Mouse (Mus musculus) MEL (cell line): ENCODE measurements around the gene Tnfsf9.

Experiments
- CTCF ChIP-seq, 3 experiments: IDR thresholded peaks in 2 of 3; conservative IDR thresholded peaks in 1 of 3; 2 replicates each; pipeline ENCODE4 v1.5.1; 2011 to 2012; ENCODE audit warnings: low read length in 3 of 3, low read depth in 2 of 3, mild to moderate bottlenecking in 2 of 3, improper control_type of control experiment in 1 of 3, inconsistent platforms in 1 of 3, mixed read lengths in 1 of 3, moderate library complexity in 1 of 3; ENCODE audit not compliant: control insufficient read depth in 1 of 3, insufficient read depth in 1 of 3, poor library complexity in 1 of 3, severe bottlenecking in 1 of 3
- POLR2A ChIP-seq, 2 experiments: IDR thresholded peaks; 2 replicates each; pipeline ENCODE4 v1.6.1; 2011 to 2012; ENCODE audit warnings: low read length in 2 of 2, mild to moderate bottlenecking in 2 of 2, control low read depth in 1 of 2, improper control_type of control experiment in 1 of 2, low read depth in 1 of 2, moderate library complexity in 1 of 2; ENCODE audit not compliant: control insufficient read depth in 1 of 2, insufficient read depth in 1 of 2, poor library complexity in 1 of 2
- ZC3H11A ChIP-seq: IDR thresholded peaks from 2 replicates; pipeline ENCODE4 v1.6.1; 2012; ENCODE audit warnings: low read depth, mild to moderate bottlenecking, inconsistent platforms, low read length, improper control_type of control experiment

DNA sequence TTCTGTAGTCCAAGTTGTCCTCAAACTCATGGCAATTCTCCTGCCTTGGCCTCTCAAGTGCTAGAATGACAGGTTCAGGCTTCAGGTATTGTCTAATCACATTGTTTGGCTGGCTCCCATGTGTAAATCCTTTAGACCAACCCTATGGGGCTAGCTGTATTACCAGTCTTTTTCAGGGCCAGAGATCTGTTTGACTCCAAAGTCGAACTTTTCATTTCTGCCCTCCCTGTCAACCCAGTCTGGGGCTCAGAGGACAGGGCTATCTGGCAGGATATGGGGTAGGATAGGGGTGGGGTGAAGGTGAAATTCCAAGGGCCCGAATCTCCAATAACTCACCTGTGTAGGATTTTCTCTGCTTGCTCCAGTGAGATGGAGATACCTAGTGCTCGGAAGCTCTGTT lies 48.9 kb upstream of the Tnfsf9 start:
- TF ChIP-seq CTCF (IDR thresholded peaks at IDR 0.05 in 2 of 3, conservative IDR thresholded peaks at IDR 0.05 in 1 of 3; ENCODE audit: control insufficient read depth in 1 of 3, insufficient read depth in 1 of 3, low read depth in 2 of 3, low read length in 3 of 3, poor library complexity in 1 of 3, severe bottlenecking in 1 of 3) (no peak), ZC3H11A (no peak), POLR2A (IDR thresholded peaks at IDR 0.05; ENCODE audit: control insufficient read depth in 1 of 2, insufficient read depth in 1 of 2, low read depth in 1 of 2, low read length in 2 of 2, poor library complexity in 1 of 2) (no peak)
